Mouse (Mus musculus): ENCODE results near the gene Lrpprc.
"Not testable (repeated sequence)": the region's sequence is repeated elsewhere in the genome, so short reads cannot be mapped to it uniquely, and the experiment has no call there.

Gene Lrpprc

GRCm38 (mm10) chr17:84790447-84791098 is at the start of gene Lrpprc:
Gene Lrpprc, minus strand, starts transcription at chr17:84790789.
- in situ Hi-C loops (cut with MboI, MseI): no loop called here

GRCm38 (mm10) chr17:84837780-84838179 is 47.2 kb upstream of the Lrpprc start:
- in situ Hi-C loops (cut with MboI, MseI): loop anchor here (25.0 kb wide), 1 partner anchor 800 kb away; no protein-coding TSS in a partner anchor

- in situ Hi-C loops (cut with MboI, MseI): loop anchor here (25.0 kb wide), 1 partner anchor 802 kb away; no protein-coding TSS in a partner anchor
Measured at GRCm38 (mm10) chr17:84835249-84835648, 44.7 kb upstream of the Lrpprc start.

GRCm38 (mm10) chr17:84832346-84832745 is 41.8 kb upstream of the Lrpprc start:
- in situ Hi-C loops (cut with MboI, MseI): loop anchor here (25.0 kb wide), 1 partner anchor 805 kb away; no protein-coding TSS in a partner anchor

- in situ Hi-C loops (cut with MboI, MseI): loop anchor here (10.0 to 25.0 kb wide), 2 partner anchors 809 to 1056 kb away; no protein-coding TSS in a partner anchor
Measured at GRCm38 (mm10) chr17:84828301-84828700, 37.7 kb upstream of the Lrpprc start.

- in situ Hi-C loops (cut with MboI, MseI): loop anchor here (10.0 kb wide), 1 partner anchor 1064 kb away; no protein-coding TSS in a partner anchor
Measured at GRCm38 (mm10) chr17:84820603-84821002, 30.0 kb upstream of the Lrpprc start.

GRCm38 (mm10) chr17:84818390-84818789 is 27.8 kb upstream of the Lrpprc start:
- in situ Hi-C loops (cut with MboI, MseI): no loop called here

- in situ Hi-C loops (cut with MboI, MseI): no loop called here
Measured at GRCm38 (mm10) chr17:84816014-84816461, 25.4 kb upstream of the Lrpprc start.

- in situ Hi-C loops (cut with MboI, MseI): no loop called here
Measured at GRCm38 (mm10) chr17:84814905-84815304, 24.3 kb upstream of the Lrpprc start.

- in situ Hi-C loops (cut with MboI, MseI): not testable (repeated sequence)
Measured at GRCm38 (mm10) chr17:84814192-84814591, 23.6 kb upstream of the Lrpprc start.

GRCm38 (mm10) chr17:84792006-84792405 is 1.4 kb upstream of the Lrpprc start:
- in situ Hi-C loops (cut with MboI, MseI): no loop called here

GRCm38 (mm10) chr17:84791156-84791555 is 567 bp upstream of the Lrpprc start:
- in situ Hi-C loops (cut with MboI, MseI): no loop called here

- in situ Hi-C loops (cut with MboI, MseI): no loop called here
Measured at GRCm38 (mm10) chr17:84790043-84790442, 546 bp downstream of the Lrpprc start.

- in situ Hi-C loops (cut with MboI, MseI): no loop called here
Measured at GRCm38 (mm10) chr17:84788376-84789125, 2.0 kb downstream of the Lrpprc start.

- in situ Hi-C loops (cut with MboI, MseI): no loop called here
Measured at GRCm38 (mm10) chr17:84787477-84787876, 3.1 kb downstream of the Lrpprc start.

GRCm38 (mm10) chr17:84786911-84787310 is 3.7 kb downstream of the Lrpprc start:
- in situ Hi-C loops (cut with MboI, MseI): no loop called here

GRCm38 (mm10) chr17:84785176-84785575 is 5.4 kb downstream of the Lrpprc start:
- in situ Hi-C loops (cut with MboI, MseI): no loop called here

- in situ Hi-C loops (cut with MboI, MseI): no loop called here
Measured at GRCm38 (mm10) chr17:84783491-84783890, 7.1 kb downstream of the Lrpprc start.

GRCm38 (mm10) chr17:84780321-84780720 is 10.3 kb downstream of the Lrpprc start:
- in situ Hi-C loops (cut with MboI, MseI): no loop called here

GRCm38 (mm10) chr17:84778477-84778978 is 12.1 kb downstream of the Lrpprc start:
- in situ Hi-C loops (cut with MboI, MseI): no loop called here

- in situ Hi-C loops (cut with MboI, MseI): no loop called here
Measured at GRCm38 (mm10) chr17:84776362-84777000, 14.1 kb downstream of the Lrpprc start.

GRCm38 (mm10) chr17:84775291-84775690 is 15.3 kb downstream of the Lrpprc start:
- in situ Hi-C loops (cut with MboI, MseI): no loop called here
